Mouse (Mus musculus): ENCODE data around the gene Mpz.

Mpz gene

DNA sequence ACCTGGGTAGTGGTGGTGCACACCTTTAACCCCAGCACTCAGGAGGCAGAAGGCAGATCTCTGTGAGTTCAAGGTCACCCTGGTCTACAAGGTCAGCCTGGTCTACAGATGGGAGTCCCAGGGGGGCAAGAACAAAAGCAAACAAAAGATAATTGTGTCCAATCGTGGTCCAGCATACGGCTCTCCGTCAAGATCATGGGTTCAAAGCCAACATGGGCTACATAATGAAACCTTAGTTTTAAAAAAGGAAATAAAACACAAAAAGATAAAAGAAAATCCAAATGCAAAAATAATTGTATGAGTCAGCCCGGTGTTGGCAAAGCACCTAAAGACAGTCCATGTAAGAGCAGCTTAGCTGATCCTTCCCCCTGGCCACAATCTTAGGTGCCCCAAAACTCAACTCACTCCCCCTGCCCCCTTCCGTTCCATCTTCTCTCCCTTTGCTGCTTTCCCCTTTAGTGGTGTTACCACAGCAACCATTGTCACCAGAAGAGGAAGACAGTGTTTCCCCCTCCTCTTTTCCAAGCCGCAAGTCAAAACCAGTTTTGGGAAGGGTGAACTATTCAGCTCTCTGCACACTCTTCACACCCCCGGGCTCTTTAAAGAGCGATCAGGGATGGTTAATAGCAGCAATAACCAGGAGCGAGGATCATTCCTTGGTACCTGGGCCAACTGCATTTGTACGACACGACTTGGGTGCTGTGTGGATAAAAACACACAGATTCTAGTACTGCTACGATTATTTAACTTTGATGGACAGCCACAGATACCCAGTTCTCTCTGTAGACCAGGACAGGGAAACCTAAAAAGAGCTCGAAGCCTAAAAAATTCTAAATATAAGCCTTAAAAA is 37.6 kb downstream of the Mpz start:
- DNase-seq (ENCODE audit: low read depth): no peak

DNA sequence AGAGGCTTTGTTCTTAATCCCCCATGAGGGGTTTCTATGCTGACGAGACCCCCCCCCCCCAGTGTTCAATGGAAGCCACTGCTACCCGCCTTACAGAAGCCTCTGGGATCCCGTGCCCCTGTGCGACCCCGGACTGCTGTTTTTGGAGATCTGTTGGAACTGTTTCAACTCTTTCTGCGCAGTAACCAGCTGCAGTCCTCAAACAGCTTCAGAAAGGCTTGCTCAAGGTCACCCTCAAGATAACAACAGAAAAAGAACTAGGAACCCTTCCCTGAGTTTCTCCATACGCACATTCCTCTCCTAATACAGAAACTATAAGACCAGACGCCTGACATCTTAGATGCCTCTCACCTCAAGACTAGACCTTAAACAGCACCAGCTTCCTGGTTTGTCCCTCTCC is 38.5 kb downstream of the Mpz start:
- DNase-seq (ENCODE audit: low read depth): no peak

DNA sequence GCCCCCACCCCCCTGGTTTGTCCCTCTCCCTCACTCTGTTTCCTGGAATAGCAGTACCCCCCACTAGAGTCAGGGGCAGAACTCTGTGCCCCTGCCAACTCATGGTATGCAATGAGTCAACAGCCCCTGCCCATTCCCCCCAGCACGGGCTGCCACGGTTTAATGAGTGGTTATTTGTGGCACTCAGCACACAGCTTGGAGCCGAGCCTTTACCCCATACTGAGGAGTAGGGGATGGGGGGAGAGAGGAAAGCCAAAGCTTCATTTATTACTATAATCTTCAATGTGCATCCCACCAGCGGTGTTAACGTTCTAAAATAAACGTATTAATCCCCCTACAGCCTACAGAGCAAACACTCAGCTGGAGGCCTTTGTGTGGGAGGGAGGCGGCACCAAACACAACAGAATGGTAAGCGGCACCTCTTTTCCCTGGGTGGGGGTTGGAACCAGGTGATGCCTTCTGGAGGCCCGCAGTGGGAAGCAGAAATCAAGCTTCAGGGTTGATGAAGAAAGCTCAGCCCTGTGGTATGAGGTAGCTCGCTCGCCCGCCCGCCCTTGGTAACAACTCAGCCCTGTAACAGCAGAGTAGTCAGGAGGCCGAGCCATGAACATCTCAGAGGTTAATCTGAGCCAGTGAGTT is 39.1 kb downstream of the Mpz start:
- no peak for DNase-seq (ENCODE audit: low read depth)

DNA sequence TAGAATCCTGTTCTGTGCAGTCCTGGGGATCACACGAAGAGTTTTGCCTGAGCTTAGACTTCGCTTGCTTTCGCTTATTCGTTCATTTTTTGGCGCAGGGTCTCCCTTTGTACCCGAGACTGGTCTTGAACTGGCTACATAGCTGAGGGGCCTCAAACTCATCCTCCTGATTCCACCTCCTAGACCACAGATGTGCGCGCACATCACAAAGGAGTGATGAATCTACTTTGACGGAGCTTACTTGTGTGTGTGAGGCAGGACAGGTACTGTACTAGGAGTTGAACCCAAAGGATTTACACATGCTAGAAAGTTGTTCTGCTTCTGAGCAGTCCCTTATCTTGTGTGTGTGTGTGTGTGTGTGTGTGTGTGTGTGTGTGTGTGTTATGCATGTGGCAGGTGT is 40.3 kb downstream of the Mpz start:
- DNase-seq (ENCODE audit: low read depth): no peak

DNA sequence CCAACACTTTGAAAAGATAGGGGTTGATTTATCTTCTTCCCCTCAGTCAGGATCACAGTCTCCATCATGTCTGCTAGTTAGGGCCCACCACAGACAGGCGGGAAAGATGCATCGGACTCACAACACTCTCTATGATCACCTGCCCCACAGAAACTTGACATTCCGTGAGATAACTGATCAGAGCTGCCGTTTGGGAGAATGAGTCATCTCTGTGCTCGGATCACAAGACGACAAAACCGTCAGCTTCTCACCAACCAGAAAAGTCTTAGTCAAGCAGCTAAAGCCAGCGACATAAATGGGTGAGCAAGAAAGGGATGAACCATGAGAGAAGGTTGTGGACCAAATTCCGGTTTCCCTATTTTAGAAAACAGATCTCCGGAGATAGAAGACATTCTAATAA is 41.8 kb downstream of the Mpz start:
- DNase-seq (ENCODE audit: low read depth): no peak

DNA sequence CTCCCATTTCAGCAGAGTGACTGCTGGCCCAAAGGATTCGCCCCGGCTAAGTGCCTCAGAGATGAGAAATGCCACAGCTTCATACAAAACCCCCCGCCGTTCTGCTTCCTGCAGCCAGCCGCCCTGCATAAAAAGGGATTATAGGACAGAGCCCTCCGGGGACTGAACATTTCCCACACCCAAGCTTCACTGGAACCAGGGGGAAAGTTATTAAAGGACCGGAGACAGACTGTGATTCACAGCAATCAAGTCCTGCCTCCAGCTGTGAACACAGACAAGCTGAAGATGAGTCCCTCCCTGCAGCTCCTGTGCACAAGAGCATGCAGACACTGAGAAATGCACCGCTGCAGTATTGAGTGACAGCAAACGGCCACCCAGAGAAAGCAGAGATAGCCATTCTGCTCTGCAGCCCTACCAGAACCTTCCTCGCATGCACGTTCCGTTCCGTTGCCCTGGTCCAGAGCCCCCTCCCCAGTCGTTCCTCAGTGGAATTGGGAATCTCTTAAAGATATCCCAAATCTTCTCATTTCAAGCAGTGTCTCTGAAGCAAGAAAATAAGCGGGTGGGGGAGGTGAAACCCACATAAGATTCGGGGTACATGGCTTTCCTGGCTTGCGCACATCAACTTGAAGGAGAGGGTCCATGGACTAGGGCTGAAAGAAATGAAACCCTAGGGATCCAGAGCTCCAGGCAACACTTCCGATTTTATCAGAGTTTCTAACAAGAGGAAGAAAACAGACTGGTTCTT is 42.8 kb downstream of the Mpz start:
- DNase-seq (ENCODE audit: low read depth): no peak

DNA sequence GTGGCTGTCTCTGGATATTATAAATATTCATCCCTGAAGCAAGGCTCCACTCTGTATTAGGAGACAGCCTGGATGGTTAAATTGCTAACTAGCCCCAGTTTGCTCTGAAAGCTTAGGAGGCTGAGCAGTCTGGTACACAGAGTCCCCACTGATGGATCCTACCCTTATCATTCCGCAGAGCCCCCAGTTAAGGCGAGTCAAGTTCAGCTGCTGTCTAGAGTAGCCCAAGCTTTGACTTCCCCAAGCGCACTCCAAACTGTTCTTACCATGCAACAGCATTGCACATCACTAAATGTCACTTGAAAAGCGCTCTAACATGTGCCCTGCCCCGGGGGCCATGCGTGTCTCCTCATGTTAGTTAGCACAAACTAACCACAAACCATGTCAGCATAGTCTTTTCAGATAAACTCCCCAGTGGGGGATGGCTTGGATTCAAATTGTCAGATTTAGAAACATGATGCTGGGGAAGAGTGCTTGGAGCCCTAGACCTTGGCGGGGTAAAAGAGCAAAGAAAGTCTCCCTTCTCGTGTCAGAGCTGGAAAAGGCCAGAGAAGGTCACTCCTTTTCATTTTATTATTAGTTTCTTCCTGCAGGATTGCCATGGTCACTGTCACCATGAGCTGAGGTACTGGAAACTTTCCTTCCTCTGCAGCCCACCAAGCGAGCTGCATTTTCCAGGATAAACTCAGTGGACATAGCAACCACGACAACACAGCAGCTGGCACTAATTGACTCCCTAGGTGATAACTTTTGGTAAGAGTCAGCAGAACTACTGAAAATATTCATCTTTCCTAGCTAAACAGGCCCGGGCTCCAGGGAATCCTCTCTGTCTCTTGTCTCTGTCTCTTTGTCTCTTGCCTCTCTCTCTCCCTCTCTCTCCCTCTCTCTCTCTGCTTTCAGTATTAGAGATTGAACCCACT is 43.7 kb downstream of the Mpz start:
- no peak for DNase-seq (ENCODE audit: low read depth)

DNA sequence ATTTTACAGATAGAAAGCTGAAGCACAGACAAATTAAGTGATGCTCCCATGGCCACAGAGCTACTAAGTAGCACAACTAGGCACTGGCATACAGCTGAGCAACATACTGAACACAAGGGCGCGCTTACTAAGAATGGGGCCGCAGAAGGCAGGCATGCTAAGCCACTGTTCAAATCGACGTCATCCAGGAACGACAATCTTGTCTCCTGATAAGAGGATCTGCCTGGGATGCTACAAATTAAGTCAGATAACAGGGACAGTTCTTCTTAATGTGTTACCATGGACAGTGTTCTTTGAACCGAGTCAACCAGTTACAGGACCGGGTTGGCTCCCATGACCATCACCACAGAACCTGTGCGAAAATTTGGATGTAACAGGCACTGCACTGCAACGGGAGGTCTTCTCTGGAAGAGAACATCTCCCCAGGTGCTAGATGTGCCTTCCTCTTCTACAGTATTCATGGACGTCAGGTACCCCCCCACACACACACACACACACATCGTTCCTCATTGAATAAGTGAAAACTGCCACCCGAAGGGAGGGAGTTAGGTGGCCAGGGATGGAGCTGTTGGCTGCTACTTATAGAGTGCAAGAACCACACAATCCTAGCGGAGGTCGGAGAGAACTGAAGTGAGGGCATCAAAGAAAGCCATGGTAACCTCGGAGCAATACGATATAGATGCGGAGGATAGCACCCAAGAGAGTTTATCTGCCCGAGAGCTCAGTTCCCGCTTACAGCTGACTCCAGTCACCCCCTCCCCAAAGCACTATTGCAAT is 44.7 kb downstream of the Mpz start:
- no peak for DNase-seq (ENCODE audit: low read depth)

DNA sequence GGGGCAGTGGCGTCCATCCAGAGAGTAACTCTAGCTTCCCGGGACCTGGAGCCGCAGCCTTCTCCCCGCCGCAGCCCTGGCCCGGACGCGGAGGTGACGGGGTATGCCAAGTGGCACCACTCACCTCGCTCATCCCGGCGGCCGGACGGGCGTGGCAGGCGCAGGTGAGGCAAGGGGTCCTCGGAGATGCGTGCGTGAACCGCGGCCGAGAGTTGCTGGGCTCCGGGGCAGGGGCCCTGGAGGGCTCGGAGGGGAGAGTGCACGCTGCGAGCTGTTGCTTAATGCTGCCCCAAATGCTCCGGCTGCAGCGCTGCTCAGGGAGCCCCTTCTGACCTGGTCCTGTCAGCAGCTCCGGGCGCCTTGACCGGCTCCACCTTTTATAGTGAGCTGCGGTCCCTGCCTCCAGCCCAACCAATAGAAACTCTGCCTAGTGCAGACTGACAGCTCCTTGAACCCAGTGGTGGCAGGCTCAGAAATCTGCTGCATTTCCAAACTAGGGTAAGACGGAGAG is 45.4 kb downstream of the Mpz start, which contains the start of gene Pcp4l1:
Gene Pcp4l1 (minus strand): TSS at position 382 of the 511 bp plus-strand sequence.
- DNase-seq (ENCODE audit: low read depth): no peak

DNA sequence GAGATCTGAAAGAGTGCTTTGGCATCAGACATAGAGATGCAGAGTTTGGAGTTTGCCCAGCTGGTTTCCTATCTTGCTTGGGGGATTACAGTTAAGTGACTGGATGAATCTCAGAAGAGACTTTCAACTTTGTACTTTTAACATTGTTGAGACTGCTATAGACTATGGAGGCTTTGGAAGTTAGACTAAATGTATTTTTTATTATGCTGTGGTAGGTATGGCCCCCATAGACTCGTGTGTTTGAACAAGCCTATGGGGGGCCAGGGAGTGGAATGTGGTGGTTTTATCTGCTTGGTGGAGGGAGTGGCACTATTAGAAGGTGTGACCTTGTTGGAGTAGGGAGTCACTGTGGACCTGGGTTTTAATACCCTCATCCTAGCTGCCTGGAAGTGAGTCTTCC is 49.0 kb downstream of the Mpz start:
- DNase-seq (ENCODE audit: low read depth): no peak

DNA sequence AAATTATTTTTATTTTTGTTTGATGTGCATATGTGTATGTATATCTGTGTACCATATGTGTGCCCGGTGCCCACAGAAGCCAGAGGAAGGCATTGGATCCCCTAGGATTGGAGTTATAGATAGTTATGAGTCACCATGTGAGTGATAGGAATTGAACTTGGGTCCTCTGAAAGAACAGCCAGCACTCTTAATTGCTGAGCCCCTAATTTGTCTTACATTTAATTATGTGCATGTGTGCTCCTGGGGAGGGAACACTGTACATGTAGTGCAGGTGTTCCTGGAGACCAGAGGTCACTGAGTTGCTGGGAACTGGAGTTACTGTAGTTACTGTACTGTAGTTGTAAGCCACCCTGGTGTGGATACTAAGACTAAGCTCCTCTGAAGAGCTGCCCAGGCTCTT is 50.3 kb downstream of the Mpz start:
- no peak for DNase-seq (ENCODE audit: low read depth)

DNA sequence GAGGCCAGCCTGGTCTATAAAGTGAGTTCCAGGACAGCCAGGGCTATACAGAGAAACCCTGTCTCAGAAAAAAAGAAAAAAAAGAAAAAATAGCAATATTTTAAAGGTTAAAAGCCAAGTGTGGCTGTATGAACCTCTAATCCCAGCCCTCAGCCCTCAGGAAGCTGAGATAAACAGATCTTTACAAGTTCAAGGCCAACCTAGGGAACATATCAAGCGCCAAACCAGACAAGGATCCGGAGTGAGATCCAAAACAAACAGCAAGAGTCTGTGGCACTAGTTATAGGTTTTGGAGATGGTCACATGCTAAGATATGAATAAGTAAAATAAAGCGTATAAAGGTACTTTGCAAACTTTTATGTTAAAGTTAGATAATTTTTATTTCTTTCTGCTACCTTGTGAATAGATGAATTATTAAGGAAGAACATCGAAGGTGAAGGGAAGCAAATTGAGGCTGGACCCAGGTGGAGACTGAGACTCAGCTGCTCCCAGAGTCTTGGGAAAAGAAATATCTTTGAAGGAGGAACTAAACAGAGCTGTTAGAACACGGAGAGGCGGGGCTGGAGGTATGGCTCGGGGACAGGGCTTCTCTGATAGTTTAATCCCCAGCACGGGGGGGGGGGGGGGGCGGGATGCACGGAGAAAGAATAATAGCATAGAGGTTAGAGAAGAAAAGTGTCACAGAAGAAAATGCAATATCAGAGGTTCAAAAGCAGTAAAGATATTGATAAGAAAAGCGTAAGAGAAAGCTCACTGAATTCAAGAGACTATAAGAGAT is 53.1 kb downstream of the Mpz start:
- DNase-seq (ENCODE audit: low read depth): no peak

DNA sequence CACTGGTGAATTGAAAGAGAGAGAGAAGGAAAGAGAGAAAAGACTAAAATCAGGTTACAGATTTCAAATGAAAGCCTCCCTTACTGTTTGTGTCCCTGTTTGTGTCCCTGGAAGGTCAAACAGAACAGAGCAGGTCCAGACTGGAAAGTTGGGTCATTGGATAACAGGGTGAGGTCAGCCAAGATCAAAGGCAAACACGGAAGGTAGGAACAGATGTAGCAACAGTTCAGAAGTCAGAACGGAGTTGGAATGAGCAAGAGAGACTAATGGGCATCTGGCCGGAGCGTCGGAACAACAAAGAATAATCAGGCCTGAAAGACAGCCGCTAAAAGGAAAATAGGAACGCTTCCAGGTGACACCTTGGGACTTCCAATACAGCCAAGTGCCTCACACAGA is 53.7 kb downstream of the Mpz start:
- no peak for DNase-seq (ENCODE audit: low read depth)

DNA sequence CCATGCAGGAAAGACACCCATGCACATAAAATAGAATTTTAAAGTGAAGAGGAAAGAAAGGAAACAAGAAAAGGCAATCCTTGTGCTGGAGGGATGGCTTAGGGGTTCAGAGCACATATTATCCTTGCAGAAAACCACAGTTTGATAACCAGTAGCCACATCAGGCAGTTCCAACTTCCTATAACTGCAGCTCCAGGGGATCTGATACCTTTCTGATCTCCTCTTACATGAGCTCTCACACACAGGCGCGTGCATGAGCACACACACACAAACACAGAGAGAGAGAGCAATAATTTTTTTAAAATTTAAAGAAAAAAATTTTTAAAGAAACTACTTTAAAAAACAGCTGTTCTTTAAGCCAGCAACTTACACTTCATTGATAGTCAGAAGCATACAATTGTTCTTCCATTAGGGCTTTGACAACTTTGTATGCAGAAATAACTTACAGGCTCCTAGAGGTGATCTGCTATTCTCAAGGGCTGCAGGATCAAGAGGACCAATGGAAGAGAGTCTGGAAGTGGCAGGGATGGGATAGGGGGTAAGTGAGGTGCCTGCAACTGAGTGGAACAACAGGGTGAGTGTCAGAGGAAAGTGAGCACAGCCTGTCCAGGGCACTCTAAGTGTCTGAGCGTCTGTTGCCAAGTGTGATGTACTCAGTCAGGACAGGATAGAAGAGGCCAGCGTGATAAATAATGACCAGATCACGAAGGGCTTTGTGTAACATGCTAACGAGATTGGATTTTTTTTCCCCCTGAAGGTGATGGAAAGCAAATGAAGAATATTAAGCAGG is 55.4 kb downstream of the Mpz start:
- DNase-seq (ENCODE audit: low read depth): no peak

DNA sequence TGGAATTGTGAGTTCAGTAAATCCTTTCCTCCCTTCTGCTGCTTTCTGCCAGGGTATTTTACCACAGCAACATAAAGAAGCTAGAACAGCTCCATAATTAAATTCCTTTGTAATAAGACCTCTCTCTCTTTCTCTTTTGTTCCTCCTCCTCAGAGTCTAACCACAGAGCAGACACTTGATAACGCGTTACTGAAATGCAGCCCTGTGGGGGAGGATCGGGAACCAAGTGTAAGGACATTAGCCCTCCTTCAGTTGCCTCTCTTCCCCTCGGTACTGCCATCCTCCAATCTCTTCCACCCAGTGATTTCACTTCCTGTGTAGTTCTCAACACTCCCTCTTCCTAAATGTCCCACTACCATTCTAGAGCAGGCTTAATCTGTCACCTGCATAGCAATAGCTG is 58.9 kb downstream of the Mpz start:
- no peak for DNase-seq (ENCODE audit: low read depth)

Data from c-Kit-positive CD71-positive TER-119-negative erythroid progenitor cells, embryonic 14.5 days (primary cell).